Mouse (Mus musculus): ENCODE data around the gene Lmbr1.

DNA sequence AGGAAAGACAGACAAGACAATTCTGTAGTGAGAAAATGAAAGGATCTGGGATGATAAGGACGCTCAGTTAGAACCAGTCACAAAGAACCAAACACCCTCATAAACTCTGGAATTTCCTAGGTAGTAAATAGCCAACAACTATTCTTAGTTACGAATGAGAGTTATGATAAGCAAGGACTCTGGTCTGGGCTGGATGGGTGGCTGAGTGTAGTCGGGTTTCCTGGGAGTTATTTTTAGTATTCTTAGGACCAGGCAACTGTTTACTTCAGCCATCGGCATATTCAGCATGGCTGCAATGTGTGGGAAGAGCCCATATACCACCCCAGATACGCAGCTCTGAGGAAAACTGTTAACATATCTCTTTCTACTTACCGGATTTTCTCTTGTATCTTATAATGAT is 14.7 kb downstream of the Lmbr1 start:
- TF ChIP-seq CTCF (IDR thresholded peaks at IDR 0.05; ENCODE audit: control insufficient read depth, insufficient read depth, insufficient read length) (no peak), MYOD1 (IDR thresholded peaks at IDR 0.05; ENCODE audit: control insufficient read depth, insufficient read length, low read depth) (no peak), MYOG (IDR thresholded peaks at IDR 0.05; ENCODE audit: control insufficient read depth, extremely low read depth, insufficient read length) (no peak), CEBPB (IDR thresholded peaks at IDR 0.05; ENCODE audit: low read depth) (no peak)
